Mouse (Mus musculus): Measurements from ENCODE around the gene Pth1r. TPM values are rescaled to one million over a fixed set of nuclear protein-coding genes. Genes with fewer than 3 reads are reported as not detected.

Pth1r gene
- polyA plus RNA-seq, 1 experiment from 2014 or later: 133 TPM

DNA sequence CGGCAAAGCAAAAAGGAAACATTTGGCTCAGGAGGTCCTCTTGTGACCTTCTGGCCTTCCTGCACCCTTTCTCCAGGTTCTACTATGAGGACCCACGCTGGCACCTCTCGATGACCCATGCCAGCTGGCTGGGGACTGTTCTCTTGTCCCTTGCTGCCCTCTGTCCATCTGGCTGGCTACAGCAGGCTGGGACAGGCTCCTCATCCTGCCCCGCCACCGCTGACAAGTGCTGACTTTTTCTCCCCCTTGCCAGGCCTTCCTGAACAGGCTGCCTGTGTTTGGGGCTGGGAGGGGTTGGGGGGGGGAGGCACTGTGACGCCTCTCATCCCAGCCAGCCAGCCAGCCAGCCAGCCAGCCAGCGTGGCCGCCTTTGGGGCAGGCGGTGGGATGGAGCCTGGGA lies 10.6 kb downstream of the Pth1r start:
- Histone ChIP-seq H3K27me3 (peaks cover 13% of the 10 kb centered on the region; the same call in 1 of the 2 replicates), H3K36me3 (0 out of 2 replicates have a peak, but pooled peaks cover 5% of the 10 kb centered on the region), H3K9ac (no peak overlapping the region), H3K4me1 (peaks cover 87% of the 10 kb centered on the region), H3K27ac (replicated peaks) (peak overlapping the region; percentile 65; the same call in 1 of the 2 replicates), H3K9me3 (replicated peaks) (no peaks in the 10 kb centered on the region), H3K4me3 (replicated peaks) (peak overlapping the region; percentile 11; the same call in 1 of the 2 replicates), H3K4me2 (replicated peaks) (peak overlapping the region; percentile 25)
- no peak for ATAC-seq (ENCODE audit: insufficient number of reproducible peaks, low FRiP score, low TSS enrichment, low read depth)
- WGBS: 23% methylated on average over 9 of the region's 9 CpGs

DNA sequence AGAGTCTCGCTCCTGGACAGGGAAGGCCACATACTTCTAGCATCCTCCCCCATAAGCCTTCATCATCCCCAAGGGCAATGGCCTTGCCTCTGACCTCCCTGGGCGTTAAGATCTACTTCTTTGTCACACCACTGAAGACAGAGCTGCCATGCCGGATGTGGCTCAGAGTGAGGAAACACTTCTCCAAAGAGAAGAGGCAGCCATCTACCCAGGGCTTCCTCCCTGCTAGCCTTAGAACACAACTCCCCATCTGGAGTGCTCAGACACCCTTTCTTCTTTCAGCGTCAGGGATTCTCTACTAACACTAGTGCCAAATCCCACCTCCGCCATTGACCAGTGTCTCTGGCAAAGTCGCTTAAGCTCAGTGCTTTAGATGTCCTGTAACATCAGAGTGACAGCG lies 12.8 kb downstream of the Pth1r start:
- peaks cover 94% of the 10 kb centered on the region for H3K4me1 ChIP-seq
- no peak for ATAC-seq (ENCODE audit: insufficient number of reproducible peaks, low FRiP score, low TSS enrichment, low read depth)

DNA sequence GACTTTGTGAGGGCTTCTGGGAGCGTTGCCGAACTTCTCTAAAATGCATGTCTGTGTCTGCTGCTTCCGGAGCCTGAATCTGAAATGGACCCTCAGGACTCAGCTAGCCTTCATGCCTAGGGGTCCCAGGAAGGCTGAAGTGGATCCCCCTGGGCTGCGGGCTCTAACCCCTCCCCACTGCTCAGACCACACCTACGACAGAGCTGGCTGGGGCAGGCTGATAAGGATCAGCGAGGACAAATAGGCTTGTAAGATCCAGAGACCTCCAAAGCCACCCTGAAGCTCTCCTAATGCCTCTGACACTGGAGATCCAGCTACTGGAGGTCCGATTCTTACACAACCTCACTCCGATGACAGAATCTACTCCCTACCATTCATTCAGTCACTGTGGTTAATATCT lies 13.8 kb downstream of the Pth1r start:
- H3K27ac ChIP-seq (replicated peaks): peak overlapping the region; percentile 81
- H3K9me3 ChIP-seq (replicated peaks): no peaks in the 10 kb centered on the region
- 0 out of 2 replicates have a peak, but pooled peaks cover 5% of the 10 kb centered on the region for H3K36me3 ChIP-seq
- H3K4me3 ChIP-seq (replicated peaks): peak overlapping the region; percentile 43
- peak overlapping the region; percentile 60 for H3K4me2 ChIP-seq (replicated peaks)
- 0 out of 2 replicates have a peak, but pooled peaks cover 9% of the 10 kb centered on the region for H3K27me3 ChIP-seq
- WGBS: 4% methylated on average over 8 of the region's 8 CpGs
- H3K4me1 ChIP-seq: peaks cover 90% of the 10 kb centered on the region
- peak overlapping the region; percentile 19 for H3K9ac ChIP-seq
- ATAC-seq (ENCODE audit: insufficient number of reproducible peaks, low FRiP score, low TSS enrichment, low read depth): no peak

More for the DNA sequence above, 12.8 kb downstream of the Pth1r start:
- Histone ChIP-seq H3K27ac (replicated peaks) (0 out of 2 replicates have a peak overlapping the region, but pooled peaks have one; percentile 3), H3K9ac (no peak overlapping the region), H3K27me3 (0 out of 2 replicates have a peak, but pooled peaks cover 9% of the 10 kb centered on the region), H3K4me2 (replicated peaks) (0 out of 2 replicates have a peak overlapping the region, but pooled peaks have one; percentile 60), H3K36me3 (0 out of 2 replicates have a peak, but pooled peaks cover 5% of the 10 kb centered on the region), H3K4me3 (replicated peaks) (no peak overlapping the region), H3K9me3 (replicated peaks) (no peaks in the 10 kb centered on the region)
- WGBS: 64% methylated on average over 7 of the region's 7 CpGs

DNA sequence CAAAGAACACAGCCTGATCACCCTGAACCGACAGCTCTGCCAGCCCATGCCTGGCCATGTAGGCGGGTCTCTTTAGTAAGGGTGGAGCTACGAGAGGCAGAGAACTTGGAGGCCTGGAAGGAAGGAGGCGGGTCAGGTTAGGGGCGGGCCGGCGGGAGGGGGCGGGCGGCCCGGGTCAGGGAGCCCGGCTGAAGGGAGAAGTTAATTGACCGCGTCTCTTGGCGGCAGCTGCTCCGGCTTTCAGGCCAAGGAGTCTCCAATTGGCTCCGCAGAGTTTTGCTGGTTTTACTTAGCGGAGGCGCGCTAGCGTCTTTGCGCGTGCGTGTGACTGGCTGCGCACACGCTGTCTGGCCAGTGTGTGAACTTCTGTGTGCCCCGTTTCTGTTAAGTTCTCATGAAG lies 14.3 kb downstream of the Pth1r start:
- Histone ChIP-seq H3K4me2 (replicated peaks) (peak overlapping the region; percentile 60), H3K9ac (peak overlapping the region; percentile 19), H3K4me3 (replicated peaks) (peak overlapping the region; percentile 43), H3K36me3 (0 out of 2 replicates have a peak, but pooled peaks cover 5% of the 10 kb centered on the region), H3K4me1 (peaks cover 93% of the 10 kb centered on the region), H3K27me3 (0 out of 2 replicates have a peak, but pooled peaks cover 9% of the 10 kb centered on the region), H3K9me3 (replicated peaks) (no peaks in the 10 kb centered on the region), H3K27ac (replicated peaks) (peak overlapping the region; percentile 81)
- WGBS: under 1% methylated on average over 26 of the region's 26 CpGs
- peak; percentile 88 for ATAC-seq (ENCODE audit: insufficient number of reproducible peaks, low FRiP score, low TSS enrichment, low read depth)

GRCm38 (mm10) chr9:110731859-110732258 lies 15.1 kb downstream of the Pth1r start:
- ATAC-seq (ENCODE audit: insufficient number of reproducible peaks, low FRiP score, low TSS enrichment, low read depth): no peak
- peak overlapping the region; percentile 60 for H3K4me2 ChIP-seq (replicated peaks)

GRCm38 (mm10) chr9:110729841-110730240 lies 17.1 kb downstream of the Pth1r start:
- H3K9me3 ChIP-seq (replicated peaks): no peaks in the 10 kb centered on the region
- no peak overlapping the region for H3K9ac ChIP-seq
- 0 out of 2 replicates have a peak overlapping the region, but pooled peaks have one; percentile 18 for H3K27ac ChIP-seq (replicated peaks)
- peaks cover 91% of the 10 kb centered on the region for H3K4me1 ChIP-seq
- H3K36me3 ChIP-seq: peaks cover 7% of the 10 kb centered on the region; the same call in 1 of the 2 replicates
- WGBS: 16% methylated on average over 8 of the region's 8 CpGs
- H3K27me3 ChIP-seq: 0 out of 2 replicates have a peak, but pooled peaks cover 13% of the 10 kb centered on the region
- no peak overlapping the region for H3K4me2 ChIP-seq (replicated peaks)
- ATAC-seq (ENCODE audit: insufficient number of reproducible peaks, low FRiP score, low TSS enrichment, low read depth): no peak
- H3K4me3 ChIP-seq (replicated peaks): no peak overlapping the region

More at GRCm38 (mm10) chr9:110731859-110732258, 15.1 kb downstream of the Pth1r start:
- Histone ChIP-seq H3K4me1 (peaks cover 91% of the 10 kb centered on the region), H3K27me3 (0 out of 2 replicates have a peak, but pooled peaks cover 14% of the 10 kb centered on the region), H3K27ac (replicated peaks) (peak overlapping the region; percentile 11; the same call in 1 of the 2 replicates), H3K4me3 (replicated peaks) (no peak overlapping the region; the same call in 1 of the 2 replicates), H3K9ac (no peak overlapping the region), H3K36me3 (0 out of 2 replicates have a peak, but pooled peaks cover 5% of the 10 kb centered on the region), H3K9me3 (replicated peaks) (no peaks in the 10 kb centered on the region)
- WGBS: 56% methylated on average over 4 of the region's 4 CpGs

DNA sequence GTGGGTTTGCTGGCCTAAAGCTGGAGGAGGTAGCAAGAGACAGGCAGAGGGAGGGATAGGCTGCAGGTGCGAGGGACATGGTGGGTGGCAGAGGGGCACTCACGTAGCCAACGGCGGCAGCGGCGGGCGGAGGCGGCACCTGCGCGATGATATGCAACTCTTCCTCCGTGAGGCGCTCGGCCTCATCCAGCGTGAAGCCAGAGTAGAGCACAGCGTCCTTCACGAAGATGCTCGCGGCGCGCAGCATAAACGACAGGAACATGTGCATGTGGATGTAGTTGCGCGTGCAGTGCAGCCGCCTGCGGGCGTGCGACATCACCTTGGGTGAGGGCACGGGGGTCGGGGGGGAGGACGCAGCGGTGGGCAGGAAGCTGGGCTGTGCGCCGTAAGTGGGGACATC lies 20.1 kb downstream of the Pth1r start:
- Histone ChIP-seq H3K36me3 (peaks cover 30% of the 10 kb centered on the region), H3K9me3 (replicated peaks) (no peaks in the 10 kb centered on the region), H3K4me1 (peaks cover 64% of the 10 kb centered on the region), H3K4me3 (replicated peaks) (peak overlapping the region; percentile 12; the same call in 1 of the 2 replicates), H3K27ac (replicated peaks) (0 out of 2 replicates have a peak overlapping the region, but pooled peaks have one; percentile 55), H3K4me2 (replicated peaks) (peak overlapping the region; percentile 34), H3K27me3 (0 out of 2 replicates have a peak, but pooled peaks cover 13% of the 10 kb centered on the region), H3K9ac (no peak overlapping the region)
- WGBS: 26% methylated on average over 33 of the region's 33 CpGs
- no peak for ATAC-seq (ENCODE audit: insufficient number of reproducible peaks, low FRiP score, low TSS enrichment, low read depth)

DNA sequence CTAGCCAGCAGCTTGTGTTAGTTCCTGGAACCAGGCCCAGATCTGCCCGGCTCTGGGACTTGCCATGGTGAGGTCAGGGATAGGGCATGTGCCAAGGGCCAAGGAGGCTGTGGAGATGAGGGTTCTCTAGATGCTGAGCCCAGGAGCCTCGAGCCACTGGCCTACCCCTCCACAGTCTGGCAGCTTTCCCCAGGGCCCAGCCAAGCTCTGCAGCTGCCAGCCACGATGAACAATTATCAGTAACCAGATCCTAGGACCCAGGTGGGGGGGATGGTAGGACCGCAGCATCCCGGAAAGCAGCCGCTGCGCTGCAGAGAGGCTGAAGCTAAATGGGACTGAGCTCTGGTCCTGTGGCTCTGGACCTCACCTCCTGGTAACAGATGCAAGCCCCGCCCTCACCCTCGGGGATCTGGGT lies 21.2 kb downstream of the Pth1r start:
- Histone ChIP-seq H3K4me1 (peaks cover 53% of the 10 kb centered on the region), H3K4me3 (replicated peaks) (no peak overlapping the region), H3K27ac (replicated peaks) (peak overlapping the region; percentile 55), H3K9me3 (replicated peaks) (no peaks in the 10 kb centered on the region), H3K9ac (no peak overlapping the region), H3K4me2 (replicated peaks) (no peak overlapping the region), H3K27me3 (0 out of 2 replicates have a peak, but pooled peaks cover 12% of the 10 kb centered on the region), H3K36me3 (peaks cover 37% of the 10 kb centered on the region)
- 7% methylated on average over 9 of the region's 9 CpGs for WGBS
- peak; percentile 69 for ATAC-seq (ENCODE audit: insufficient number of reproducible peaks, low FRiP score, low TSS enrichment, low read depth)

GRCm38 (mm10) chr9:110722060-110722459 lies 24.9 kb downstream of the Pth1r start:
- WGBS: 90% methylated on average over 10 of the region's 10 CpGs
- H3K27ac ChIP-seq (replicated peaks): no peak overlapping the region
- H3K9me3 ChIP-seq (replicated peaks): no peaks in the 10 kb centered on the region
- ATAC-seq (ENCODE audit: insufficient number of reproducible peaks, low FRiP score, low TSS enrichment, low read depth): no peak
- no peak overlapping the region for H3K4me2 ChIP-seq (replicated peaks)
- no peak overlapping the region for H3K9ac ChIP-seq
- no peak overlapping the region for H3K4me3 ChIP-seq (replicated peaks)
- H3K27me3 ChIP-seq: 0 out of 2 replicates have a peak, but pooled peaks cover 5% of the 10 kb centered on the region
- peaks cover 48% of the 10 kb centered on the region for H3K4me1 ChIP-seq
- peaks cover 37% of the 10 kb centered on the region for H3K36me3 ChIP-seq

- Histone ChIP-seq H3K4me2 (replicated peaks) (no peak overlapping the region), H3K27ac (replicated peaks) (0 out of 2 replicates have a peak overlapping the region, but pooled peaks have one; percentile 48), H3K9me3 (replicated peaks) (no peaks in the 10 kb centered on the region), H3K36me3 (peaks cover 37% of the 10 kb centered on the region), H3K4me1 (peaks cover 33% of the 10 kb centered on the region), H3K4me3 (replicated peaks) (no peak overlapping the region), H3K9ac (no peak overlapping the region), H3K27me3 (no peaks in the 10 kb centered on the region)
- ATAC-seq (ENCODE audit: insufficient number of reproducible peaks, low FRiP score, low TSS enrichment, low read depth): no peak
- WGBS: 59% methylated on average over 5 of the region's 5 CpGs
Observed at GRCm38 (mm10) chr9:110719977-110720376, 27.0 kb downstream of the Pth1r start.

DNA sequence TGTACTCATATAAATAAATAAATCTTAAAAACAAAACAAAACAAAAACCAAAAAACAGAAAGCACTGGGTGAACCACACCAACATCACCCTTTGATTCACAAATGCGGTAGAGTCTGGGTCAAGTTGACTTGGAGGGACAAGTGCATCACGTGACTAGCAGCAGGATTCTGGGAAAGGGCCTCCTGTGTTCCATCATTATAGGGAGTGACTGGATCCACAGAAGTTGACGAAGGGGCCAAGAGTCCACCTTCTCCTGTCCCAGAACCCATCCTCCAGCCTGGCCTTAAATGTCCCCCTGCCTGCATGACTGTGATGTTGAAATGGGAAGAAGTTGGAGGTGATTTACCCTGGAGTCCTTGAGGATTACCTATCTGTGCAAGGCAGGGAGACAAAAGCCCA lies 28.1 kb downstream of the Pth1r start:
- Histone ChIP-seq H3K4me1 (peaks cover 29% of the 10 kb centered on the region), H3K27ac (replicated peaks) (peak overlapping the region; percentile 48), H3K27me3 (no peaks in the 10 kb centered on the region), H3K9me3 (replicated peaks) (no peaks in the 10 kb centered on the region), H3K4me3 (replicated peaks) (no peak overlapping the region), H3K9ac (no peak overlapping the region), H3K36me3 (peaks cover 32% of the 10 kb centered on the region), H3K4me2 (replicated peaks) (no peak overlapping the region)
- ATAC-seq (ENCODE audit: insufficient number of reproducible peaks, low FRiP score, low TSS enrichment, low read depth): no peak
- WGBS: 76% methylated on average over 3 of the region's 3 CpGs

All from embryonic facial prominence, embryonic 15.5 days (tissue).